Mouse (Mus musculus) gonadal fat pad, adult 2 months (tissue): Measurements from ENCODE around the gene Sdc4. TPM values are rescaled to one million over a fixed set of nuclear protein-coding genes. Genes with fewer than 3 reads are reported as not detected.

Source experiments
- DNase-seq: peaks from one replicate; pipeline ENCODE4 v3.0.0-alpha.2; 2012; ENCODE audit warnings: low read depth
- polyA plus RNA-seq: library from polyadenylated mRNA; depleted of rRNA; stranded (reverse); fragments of >200 nt; gene quantifications from 2 replicates; pipeline ENCODE4 v1.2.3, GENCODE M21; 2012

Gene Sdc4
- polyA plus RNA-seq, 1 experiment: 18.0 TPM

DNA sequence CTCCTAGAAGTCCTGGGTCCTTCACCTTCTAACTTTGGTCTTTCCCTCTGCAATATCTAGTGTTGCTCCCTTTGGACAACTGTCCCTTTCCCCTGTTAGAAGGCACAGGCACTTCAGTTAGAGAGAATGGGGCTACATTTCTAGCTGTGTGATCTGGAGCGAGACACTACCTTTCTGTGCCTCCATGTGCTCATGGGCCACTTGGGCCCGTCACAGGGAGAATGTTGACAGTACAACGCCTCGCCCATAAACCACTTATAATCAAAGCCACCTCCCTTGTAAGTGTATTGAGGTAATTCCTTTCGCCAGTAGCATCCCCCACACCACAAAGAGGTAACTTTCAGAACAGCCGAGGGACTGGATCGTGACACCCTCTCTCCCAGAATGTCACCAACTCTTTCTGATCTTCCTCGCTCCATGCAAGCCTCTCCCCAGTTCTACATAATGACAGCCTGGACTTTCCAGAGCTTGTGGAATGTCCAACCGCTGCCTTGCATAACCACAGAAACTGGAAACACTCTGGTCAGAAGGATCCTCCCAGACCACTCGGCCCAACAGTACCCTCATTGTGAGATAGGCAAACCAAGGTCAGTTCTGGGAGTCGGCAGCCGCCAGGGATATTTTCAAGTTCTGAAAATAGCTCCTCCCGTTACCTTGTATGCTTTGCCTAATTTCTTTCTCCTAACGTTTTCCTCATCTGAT is 5.8 kb upstream of the Sdc4 start:
- DNase-seq: no peak

DNA sequence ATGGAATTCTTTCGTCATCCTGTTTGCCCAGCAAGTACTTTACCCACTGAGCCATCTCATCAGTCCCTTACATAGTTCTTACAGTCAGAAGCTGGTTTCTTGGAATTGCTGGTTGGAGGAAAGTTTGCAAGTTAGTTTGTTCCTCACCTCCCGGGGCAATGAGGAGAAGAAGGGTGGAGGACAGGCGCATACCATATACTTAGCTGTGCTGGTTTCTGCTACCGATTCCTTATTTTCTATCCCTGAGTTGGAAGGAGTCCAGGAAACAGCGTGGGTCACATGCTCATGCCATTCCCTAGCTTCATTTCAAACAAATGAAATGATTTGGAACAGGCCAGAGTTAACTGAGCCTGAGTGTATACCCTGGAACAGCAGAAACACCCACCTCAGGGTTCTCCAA is 5.2 kb upstream of the Sdc4 start:
- no peak for DNase-seq

DNA sequence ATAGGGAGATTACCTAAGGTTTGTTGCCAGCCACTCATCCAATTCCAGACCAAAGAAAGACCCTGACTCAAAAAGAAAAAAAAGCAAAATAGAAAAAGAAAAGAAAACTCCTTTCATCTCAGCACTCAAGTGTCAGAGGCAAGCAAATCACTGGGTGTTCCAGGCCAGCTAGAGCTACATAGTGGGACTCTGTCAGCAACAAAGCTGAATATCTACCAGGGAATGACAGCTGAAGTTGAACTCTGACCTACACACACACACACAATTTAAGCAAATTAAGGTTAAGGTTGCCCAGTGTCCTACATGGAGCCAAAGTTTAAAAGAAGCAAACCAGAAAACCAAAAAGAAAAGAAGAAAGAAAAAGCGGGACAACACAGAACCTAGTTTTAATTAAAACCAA is 4.5 kb upstream of the Sdc4 start:
- no peak for DNase-seq

DNA sequence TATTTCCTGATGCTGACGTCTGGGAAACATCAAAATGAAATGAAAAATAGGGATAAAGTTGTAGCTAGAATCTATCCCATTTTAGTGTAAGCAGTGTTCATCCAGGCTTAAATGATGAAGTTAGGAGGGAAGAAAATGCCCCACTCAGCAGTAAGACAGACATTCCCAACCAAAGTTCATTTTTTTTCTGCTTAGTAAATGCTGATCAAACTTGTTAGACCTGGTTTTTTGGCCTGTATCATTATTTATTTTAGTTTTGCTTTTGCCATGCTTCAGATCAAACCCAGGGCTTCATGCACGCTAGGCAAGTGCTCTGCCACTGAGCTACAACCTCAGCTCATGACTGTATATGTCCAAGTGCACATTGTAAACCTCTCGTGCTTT is 2.4 kb upstream of the Sdc4 start:
- DNase-seq: no peak

DNA sequence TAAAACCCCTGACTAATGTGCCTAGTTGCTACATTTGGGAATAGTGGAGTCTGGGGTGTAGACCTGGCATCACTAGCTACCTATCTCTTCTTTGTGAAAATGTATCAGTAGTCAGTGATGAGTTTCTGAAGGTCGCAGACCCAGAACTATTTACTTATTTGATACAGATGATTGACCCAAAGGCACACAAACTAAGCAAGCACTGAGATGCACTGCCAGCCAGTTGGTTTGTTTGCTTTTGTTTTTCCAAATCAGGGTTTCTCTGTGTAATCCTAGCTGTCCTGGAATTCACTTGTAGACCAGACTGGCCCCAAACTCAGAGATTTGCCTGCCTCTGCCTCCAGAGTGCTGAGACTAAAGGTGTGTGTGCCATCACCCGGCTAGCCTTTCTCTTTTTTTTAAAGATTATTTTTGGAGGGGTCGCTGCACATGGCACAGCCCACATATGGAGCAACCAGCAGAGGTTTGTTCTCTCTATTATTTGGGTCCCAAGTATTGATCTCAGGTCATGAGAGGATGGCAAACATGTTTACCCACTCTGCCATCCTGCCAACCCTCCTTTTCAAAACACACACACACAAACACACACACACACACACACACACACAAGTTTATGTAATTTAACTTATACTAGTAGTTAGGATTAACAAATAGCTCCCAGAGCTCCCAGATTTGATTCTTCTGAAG is 1.9 kb upstream of the Sdc4 start:
- DNase-seq: no peak

DNA sequence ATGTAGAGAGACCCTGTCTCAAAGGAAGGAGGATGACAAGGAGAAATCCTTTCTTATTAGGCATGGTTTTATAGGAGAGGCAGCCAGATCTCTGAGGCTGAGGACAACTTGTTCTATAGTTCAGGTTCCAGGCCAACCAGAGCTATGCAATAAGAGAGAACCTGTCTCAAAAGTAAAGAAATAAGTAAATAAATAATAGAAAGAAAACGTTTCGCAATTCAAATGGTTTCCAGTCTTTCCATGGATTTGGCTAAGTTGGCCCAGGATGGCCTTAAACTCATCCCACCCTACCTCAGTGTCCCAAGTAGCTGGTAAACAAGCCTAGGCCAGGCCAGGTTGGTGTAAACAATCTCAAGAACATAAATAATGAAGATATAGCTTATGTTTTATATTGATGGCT is 1.0 kb upstream of the Sdc4 start:
- DNase-seq: no peak

DNA sequence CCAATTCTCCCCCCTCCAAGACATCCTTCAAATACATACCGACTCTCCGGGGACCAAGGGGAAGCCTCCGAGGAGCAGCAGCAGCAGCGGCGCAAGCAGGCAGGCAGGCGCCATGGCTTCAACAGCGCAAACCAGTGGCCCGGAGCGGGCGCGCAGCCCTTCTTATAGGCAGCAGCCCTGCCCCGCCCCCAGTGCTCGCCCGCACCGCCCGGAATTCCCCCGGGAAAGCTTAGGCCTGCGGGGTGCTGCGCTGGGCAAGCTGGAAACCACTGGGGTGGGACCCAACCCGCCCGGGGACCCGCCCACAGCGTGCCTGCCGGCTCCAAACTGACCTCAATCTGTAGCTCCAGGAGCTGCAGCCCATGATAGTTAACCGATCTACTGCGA is 643 bp downstream of the Sdc4 start:
- DNase-seq: no peak

DNA sequence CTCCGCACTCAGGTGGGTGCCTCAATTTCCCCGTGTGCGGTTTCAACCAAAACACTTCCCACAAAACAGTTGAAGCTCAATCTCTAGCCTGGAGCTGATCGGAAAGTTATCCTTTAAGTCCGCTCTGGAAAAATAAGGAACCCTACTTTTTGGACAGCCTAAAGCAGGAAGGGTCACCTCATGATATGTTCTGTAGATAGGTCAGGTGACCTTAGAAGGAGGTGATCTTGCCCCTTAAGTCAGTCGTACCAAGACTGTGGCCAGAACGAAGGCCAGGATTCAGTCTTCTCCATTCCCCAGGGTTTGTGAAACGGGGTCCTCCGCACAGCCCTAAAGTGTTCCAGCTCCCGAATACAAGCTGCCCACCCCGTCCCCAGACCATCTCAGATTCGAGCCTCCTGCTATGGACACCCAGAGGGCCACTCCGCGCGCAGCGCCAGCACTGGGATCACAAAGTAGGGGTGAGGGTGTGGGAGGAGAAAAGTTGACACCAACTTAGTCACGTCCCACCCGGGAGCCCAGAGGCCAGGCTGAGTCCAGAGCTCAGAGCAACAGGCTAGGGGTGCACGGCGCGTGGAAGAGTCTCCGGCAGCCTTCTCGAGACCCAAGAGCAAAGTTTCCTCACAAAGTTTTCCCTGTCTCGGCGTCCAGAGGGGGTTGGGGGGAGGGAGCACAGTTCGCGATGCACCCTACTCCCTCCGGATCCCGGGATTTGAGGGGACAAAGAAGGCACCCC is 1.2 kb downstream of the Sdc4 start:
- no peak for DNase-seq

DNA sequence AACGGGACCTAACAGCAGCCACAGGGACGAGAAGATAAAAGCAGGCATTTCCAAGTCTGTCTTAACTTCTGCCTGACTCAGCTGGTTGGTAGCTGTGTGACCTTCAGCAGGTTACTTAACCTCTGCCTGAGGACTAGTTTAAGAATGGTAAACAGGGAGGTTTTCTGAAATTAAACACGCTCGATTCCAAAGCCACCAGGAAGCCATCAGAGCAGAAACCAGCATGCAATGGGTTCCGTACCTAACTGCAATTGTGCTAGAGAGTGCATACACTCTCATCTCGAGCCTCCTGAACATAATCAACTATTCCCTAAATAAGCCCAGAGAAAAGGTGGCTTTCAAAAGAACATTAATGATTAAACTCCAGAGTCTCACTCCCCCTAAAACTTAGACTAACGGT is 2.0 kb downstream of the Sdc4 start:
- DNase-seq: no peak

DNA sequence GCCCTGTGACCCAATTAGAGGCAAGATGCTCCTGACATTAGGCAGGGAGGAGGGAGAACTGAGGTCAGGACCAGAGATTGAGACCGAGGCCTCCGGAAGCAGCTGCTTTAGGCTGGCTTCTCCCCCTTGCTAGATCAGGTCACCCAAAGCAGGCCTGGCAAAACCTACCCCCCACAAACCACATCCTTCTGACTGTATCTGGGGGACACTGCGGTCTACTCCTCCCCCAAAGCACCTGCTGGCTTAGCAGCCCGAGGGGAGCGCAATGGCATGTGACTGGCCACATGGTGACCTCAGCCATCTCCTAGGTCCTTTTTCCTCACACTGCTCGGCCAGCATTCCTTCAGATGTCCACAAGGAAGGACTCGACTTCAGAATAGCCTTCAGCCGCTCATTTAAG is 2.5 kb downstream of the Sdc4 start:
- no peak for DNase-seq

DNA sequence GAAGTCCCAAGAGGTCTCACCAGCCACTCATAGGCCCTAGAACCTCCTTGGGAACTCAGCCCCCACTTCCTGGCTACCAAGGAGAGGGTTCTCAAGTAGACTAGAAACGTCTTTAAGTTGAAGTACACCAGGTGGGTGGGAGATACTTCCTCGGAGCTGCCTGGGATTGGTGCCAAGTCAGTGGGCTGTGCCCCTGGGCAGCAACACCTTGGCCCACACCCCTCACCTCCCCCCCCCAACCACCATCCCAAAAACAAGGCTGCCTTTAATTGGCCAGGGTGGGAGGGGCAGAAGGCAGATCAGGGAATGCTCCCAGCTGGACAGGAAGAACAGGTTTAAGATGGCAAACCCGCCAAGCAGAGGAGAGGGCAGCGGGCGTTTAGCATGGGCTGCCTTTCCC is 3.4 kb downstream of the Sdc4 start:
- DNase-seq: no peak

DNA sequence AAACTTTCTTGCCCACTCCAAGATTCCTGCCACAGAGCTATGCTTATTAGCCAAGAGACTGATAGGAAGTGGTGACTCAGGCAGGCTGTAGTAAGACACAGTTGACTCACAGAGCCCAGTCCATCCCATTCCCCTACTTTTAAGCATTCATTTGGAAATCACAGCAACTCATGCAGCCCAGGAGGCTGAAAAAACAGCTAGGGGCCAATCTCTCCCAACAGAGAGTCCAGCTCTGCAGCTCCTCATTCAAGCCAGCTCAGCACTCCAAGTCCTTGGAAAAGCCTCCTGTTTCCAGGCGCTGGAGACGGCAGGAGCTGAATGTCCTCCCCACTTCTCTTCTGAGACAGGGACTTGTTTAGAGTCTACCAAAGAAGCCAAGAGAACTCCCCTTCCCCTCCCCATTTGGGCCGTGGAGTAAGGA is 4.7 kb downstream of the Sdc4 start:
- no peak for DNase-seq

DNA sequence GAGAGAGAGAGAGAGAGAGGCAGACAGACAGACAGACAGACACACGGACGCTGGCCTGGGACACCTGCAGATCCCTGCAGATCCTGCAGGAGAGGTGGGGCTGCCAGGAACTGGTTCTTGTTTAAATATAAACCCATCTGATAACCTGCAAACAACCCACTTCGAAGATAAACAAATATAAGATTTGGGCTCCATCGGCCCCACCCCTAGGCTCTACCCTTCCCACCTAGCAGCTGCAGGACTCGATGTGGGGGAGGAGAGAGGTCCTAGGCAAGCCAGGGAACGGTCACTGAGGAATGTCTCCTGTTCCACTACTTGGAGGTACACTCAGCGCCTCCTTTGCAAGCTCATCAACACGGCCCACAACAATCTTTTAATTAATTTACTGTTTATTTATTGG is 5.4 kb downstream of the Sdc4 start:
- no peak for DNase-seq

DNA sequence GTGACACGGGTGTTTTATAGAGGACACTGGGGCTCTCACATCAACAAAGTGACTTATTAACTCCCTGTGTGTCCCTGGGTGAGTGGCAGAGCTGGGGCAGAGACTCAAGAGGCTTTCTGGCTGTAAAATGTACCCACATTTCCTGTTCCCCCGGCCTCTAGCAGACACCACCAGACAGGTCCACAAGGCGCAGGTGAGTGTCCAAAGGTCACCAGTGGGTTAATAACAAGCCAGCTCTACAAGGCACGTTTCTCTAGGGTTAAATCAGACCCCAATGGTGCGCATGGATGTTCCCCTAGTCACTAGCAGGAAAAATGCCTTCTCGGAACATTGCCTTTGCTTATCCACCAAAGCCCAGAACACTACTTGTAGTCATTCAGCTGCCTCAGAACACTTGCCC is 6.0 kb downstream of the Sdc4 start:
- DNase-seq: no peak

DNA sequence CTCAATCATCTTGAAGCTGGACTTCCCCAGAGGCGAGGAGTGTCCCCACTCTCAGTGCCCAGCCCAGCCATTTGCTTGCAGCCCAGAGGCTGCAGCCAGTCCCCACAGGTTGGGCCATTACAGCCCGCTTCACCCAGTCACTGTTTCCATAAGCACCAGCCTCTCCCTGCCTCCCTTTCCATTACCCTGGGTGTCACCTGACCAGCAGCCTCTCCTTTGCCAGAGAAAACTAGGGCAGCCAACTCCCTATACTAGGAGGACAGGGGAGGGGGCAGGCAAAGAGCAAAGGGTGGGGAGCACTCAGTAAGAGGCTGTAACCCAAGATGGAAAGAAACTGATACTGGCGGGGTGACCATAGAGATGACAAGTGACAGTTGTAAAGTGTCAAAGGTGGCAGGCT is 6.7 kb downstream of the Sdc4 start:
- no peak for DNase-seq

DNA sequence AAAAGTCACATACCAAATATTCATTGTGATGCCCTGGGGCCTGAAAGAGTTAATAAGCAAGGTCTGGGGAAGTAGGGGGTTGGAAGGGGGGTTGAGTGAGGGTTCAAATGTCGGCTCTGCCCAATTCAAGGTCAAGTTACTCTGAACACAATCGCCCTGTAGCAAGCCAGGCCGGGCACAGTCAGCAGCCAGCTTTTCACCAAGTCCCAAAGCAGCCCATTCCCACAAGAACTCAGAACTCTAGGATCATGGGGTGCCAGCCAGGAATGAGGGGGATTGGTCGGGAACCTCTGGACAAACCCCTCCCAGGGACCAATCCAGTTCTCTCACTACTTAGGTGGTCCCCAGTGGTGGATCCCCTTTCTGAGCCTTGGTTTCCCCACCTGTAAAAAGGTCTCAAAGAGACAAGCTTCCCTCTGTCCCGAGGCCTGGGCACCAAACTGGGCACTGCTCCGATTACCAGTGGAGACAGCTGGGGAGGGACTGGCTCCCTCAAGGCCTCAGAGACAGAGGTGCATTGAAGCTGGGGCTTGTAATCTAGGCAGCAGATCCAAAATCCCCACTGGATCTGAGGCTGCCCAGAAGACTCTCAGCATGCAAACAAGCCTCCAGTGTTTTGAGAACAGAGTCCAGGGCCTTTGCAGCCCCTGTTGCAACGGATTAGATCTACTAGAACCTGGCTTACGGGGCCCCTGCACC is 7.3 kb downstream of the Sdc4 start:
- no peak for DNase-seq

DNA sequence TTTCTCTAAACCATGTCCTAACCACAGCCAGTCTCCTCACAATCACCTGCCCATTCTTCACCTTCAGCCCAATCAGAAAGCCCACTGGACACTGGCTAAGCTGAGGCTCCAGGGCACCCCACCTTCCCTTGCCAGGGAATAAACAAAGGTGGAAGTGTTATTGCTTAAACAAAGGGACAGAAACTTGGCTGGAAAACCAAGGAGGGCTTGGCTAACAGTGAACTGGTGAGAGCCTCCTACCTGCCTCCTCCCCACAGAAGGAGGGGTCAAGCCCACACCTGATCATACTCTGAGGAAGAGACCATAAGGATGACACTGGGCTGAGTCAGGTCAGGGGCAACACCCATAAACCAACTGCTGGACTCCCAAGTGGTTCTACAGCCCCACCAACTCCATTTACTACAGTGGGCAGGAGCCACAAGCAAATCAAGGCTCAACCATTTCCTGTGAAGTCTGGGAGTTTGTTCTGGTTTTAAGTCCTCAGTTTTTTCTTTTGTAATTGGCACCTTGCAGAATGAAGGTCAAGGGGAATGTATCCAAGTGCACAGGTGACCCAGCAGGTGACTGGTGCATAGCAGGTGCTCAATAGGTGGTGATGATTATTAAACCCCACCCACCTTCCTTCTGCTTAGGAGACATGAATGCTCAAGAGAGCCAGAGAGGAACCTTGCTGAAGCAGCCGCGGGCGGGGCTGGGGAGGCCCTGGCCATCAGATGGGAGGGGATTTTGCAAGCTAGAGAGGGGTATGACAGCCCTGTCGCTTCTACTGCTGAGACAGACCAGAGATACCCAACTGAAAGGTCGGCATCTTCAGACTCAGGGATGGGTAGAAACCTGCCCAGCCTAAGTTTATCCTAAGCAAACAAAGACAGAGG is 8.2 kb downstream of the Sdc4 start:
- DNase-seq: no peak

DNA sequence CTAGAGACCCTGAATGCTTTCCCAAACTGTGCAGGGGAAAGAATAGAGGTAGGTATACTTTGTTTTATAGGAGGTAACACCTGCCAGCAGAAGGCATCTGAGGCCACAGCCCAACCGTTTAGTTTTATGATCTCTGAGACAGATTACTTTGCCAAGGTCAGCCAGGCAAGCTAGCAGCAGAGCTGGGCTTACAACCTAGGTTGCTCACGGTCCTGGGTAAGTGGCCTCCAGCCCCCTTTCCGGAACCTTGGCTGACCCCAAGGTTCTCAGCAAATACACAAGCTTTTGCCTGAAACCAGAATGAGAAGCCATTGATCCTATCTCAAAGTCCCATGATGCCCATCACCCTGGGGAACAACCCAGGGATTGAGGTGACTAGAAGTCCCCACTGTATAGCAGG is 9.0 kb downstream of the Sdc4 start:
- DNase-seq: no peak

DNA sequence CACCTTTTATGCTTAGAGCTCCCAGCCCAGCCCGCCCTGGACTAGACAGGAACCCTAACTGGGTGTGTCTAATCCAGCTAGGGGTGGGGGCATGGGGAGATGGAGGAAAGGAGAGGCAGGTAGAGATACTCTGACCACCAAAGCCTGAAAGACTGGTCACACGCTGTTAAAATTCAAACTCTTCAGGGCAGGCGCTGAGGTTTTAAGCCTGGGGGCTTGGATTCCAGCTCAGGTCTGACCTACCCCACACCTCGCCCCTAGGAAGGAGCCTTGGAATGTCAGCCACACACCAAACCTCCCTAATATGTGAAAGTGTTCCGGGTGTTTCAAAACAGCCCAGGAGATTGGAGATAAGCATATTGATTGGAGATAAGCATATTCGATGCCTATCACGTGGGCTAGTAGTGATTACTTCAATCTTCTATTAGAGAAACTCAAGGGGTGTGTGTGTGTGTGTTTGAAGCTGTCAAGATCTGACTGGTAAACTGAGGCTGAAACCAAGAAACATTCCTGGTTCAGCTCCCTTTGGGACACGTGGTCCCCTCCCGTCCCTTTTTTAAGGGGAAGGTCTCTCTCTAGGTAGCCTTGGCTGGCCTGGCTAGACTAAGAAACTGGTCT is 10.3 kb downstream of the Sdc4 start:
- DNase-seq: no peak

DNA sequence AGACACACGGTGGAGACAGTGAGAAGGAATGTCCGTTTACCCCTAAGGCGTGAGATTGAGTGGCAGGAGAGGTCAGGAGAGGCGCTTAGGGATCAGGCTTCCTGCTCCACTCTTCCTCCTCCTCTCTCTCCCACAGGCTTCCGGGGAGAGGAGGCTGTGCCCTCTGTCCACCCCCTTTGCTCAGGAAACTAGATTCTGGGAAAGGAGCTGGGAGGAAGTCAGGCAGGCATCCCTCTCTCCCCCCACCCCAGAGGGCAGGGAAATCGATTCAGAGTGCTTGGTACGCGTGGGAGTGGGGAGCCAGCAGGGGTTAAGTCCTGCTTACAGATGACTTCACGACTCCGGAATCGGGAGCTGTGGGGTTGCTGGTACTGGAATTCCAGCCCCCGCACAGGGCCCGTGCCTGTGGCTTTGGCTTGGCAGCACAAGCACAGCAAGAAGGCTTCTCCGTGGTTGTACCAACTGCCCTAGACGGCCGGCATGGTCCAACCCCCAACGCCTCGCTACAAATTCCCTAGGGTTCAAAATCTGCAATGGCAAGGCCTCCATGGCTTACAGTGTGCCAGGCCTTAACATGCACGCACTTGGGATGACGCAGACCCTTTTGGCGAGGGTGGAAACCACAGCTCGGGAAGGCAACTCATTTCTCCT is 11.0 kb downstream of the Sdc4 start:
- no peak for DNase-seq
